Mouse (Mus musculus) neural tube, embryonic 11.5 days (tissue): ENCODE data around the gene Tmem222. TPM values are rescaled to one million over a fixed set of nuclear protein-coding genes. Genes with fewer than 3 reads are reported as not detected.

Source experiments
- ATAC-seq: fragments of 200-750 bp; cut with Nextera tagmentation; 2 replicates; pipeline ENCODE4 v1.8.0; 2017; ENCODE audit warnings: moderate number of reproducible peaks, mild to moderate bottlenecking, moderate TSS enrichment, moderate library complexity; ENCODE audit not compliant: insufficient read depth, low FRiP score, low TSS enrichment
- DNase-seq: peaks from one replicate; pipeline ENCODE4 v3.0.0-alpha.2; 2015; ENCODE audit warnings: low spot score
- H3K27ac ChIP-seq: fragments of 300-500 bp; sonication (generic); 2 replicates; pipeline ENCODE4 v1.5.1; 2014; ENCODE audit warnings: low read depth, mild to moderate bottlenecking, low read length
- H3K27me3 ChIP-seq: fragments of 300-500 bp; sonication (generic); 2 replicates; pipeline ENCODE4 v1.6.1; 2014; ENCODE audit warnings: mild to moderate bottlenecking, low read length, mixed read lengths; ENCODE audit not compliant: control insufficient read depth, insufficient read depth
- H3K36me3 ChIP-seq: fragments of 300-500 bp; sonication (generic); 2 replicates; pipeline ENCODE4 v1.6.1; 2014; ENCODE audit warnings: mild to moderate bottlenecking, low read length, moderate library complexity, mixed read lengths; ENCODE audit not compliant: control insufficient read depth, insufficient read depth
- H3K4me1 ChIP-seq: fragments of 300-500 bp; sonication (generic); 2 replicates; pipeline ENCODE4 v1.6.1; 2014; ENCODE audit warnings: low read length, mixed read lengths; ENCODE audit not compliant: control insufficient read depth, insufficient read depth
- H3K4me2 ChIP-seq: fragments of 300-500 bp; sonication (generic); 2 replicates; pipeline ENCODE4 v1.6.1; 2014; ENCODE audit warnings: low read depth, mild to moderate bottlenecking, moderate library complexity
- H3K4me3 ChIP-seq: fragments of 300-500 bp; sonication (generic); 2 replicates; pipeline ENCODE4 v1.5.1; 2014; ENCODE audit warnings: low read depth, low read length
- H3K9ac ChIP-seq: fragments of 300-500 bp; sonication (generic); 2 replicates; pipeline ENCODE4 v1.6.1; 2014; ENCODE audit warnings: mild to moderate bottlenecking, low read length
- H3K9me3 ChIP-seq: fragments of 300-500 bp; sonication (generic); 2 replicates; pipeline ENCODE4 v1.6.1; 2016; ENCODE audit warnings: low read length; ENCODE audit not compliant: control insufficient read depth
- WGBS: fragments of 180-500 bp; shearing (Covaris S2); extraction: QIAGEN DNeasy Blood & Tissue Kit; methylation state at CpG from one replicate; pipeline ENCODE4 v1.1.7; 2014; 5-methylcytosine and 5-hydroxymethylcytosine counted together
- polyA plus RNA-seq: library from polyadenylated mRNA; unstranded; fragments of >200 nt; fragmentation: Nextera tagmentation; extraction: Ambion mirVana; gene quantifications from 2 replicates; pipeline ENCODE4 v1.2.1, GENCODE M21; 2014

Gene Tmem222
- polyA plus RNA-seq, 1 experiment from 2014 or later, result 91.0 TPM

DNA sequence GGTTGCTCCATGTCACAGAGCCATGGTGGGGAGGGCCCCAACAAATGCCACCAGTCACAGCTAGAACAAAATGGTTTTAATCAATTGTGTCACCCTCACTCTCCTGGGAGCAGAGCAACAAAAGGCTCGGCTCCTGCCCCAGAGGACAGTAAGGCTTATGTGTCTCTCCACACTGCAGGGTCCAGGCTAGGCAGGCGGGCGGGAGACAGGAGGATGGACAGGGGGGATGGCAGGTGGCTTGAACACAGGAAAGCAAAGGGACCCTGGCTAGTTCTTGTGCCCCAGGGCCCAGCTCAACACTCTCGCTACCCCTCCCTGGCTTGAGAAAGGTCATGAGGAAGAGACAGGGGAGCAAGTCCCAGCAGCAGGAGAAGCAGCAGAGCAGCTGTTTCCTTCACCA, 14.8 kb upstream of the Tmem222 start:
- no peaks in the 10 kb centered on the region; the same call in 1 of the 2 replicates for H3K36me3 ChIP-seq
- no peak overlapping the region for H3K4me2 ChIP-seq
- H3K9me3 ChIP-seq, result no peaks in the 10 kb centered on the region
- peaks cover 23% of the 10 kb centered on the region for H3K4me1 ChIP-seq
- ATAC-seq (no peak), DNase-seq (no peak)
- H3K9ac ChIP-seq, result no peak overlapping the region
- 36% methylated on average over 4 of the region's 4 CpGs for WGBS
- no peaks in the 10 kb centered on the region for H3K27me3 ChIP-seq
- H3K27ac ChIP-seq, result peak overlapping the region; percentile 50; the same call in 1 of the 2 replicates
- H3K4me3 ChIP-seq, result no peak overlapping the region

DNA sequence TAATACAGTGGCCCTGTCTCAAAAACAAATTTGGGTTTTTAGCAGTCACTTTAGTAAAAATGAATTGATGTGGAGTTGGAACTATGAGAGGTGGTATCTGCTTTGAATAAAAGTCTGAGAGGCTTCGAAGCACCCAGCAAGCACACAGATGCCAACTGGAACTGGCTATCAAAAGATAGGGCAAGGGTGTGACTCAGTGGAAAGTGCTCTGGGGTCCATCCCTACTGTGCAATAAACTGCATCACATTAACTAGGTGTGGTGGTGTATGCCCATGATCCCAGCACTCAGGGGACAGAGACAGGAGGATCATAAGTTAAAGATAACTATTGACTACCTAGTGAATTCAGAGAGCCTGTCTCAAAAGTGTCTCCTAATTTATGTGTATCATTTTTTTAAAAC, 13.7 kb upstream of the Tmem222 start:
- 93% methylated on average over 1 of the region's 1 CpGs for WGBS
- DNase-seq (no peak), ATAC-seq (no peak)
- Histone ChIP-seq H3K27me3 (no peaks in the 10 kb centered on the region), H3K36me3 (no peaks in the 10 kb centered on the region), H3K27ac (no peak overlapping the region), H3K9ac (no peak overlapping the region), H3K9me3 (no peaks in the 10 kb centered on the region), H3K4me1 (peaks cover 23% of the 10 kb centered on the region), H3K4me2 (no peak overlapping the region), H3K4me3 (no peak overlapping the region)

DNA sequence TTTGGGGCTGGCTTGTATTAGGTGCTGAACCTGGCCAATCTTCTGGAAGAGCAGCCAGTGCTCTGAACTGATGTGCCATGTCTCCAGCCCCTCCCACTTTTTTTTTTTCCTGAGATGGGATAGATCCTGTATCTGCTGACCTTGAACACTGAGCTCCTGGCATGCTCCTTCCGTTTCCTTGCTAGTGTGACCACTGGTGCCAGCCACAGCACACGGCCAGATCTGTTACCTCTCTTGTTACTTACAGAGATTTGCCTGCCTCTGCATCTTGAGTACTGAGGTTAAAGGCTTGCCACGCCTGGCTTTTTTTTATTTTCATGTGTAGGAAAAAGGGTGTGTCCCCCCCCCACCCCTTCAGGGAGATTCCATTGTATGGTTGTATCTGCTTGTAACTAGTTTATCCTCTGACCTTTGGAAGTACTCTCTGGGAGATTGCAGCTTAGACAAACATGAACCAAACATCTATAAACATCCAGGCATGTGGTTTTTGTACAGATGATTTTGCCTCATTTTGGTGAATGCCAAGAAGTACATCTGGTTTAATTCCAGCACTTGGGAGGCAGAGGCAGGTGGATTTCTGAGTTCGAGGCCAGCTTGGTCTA, 9.0 kb upstream of the Tmem222 start:
- no peak for DNase-seq
- Histone ChIP-seq H3K36me3 (no peaks in the 10 kb centered on the region), H3K4me3 (no peak overlapping the region), H3K27ac (no peak overlapping the region), H3K4me2 (no peak overlapping the region), H3K9me3 (no peaks in the 10 kb centered on the region), H3K27me3 (no peaks in the 10 kb centered on the region), H3K4me1 (peaks cover 8% of the 10 kb centered on the region), H3K9ac (no peak overlapping the region)
- no peak for ATAC-seq
- 76% methylated on average over 4 of the region's 4 CpGs for WGBS

DNA sequence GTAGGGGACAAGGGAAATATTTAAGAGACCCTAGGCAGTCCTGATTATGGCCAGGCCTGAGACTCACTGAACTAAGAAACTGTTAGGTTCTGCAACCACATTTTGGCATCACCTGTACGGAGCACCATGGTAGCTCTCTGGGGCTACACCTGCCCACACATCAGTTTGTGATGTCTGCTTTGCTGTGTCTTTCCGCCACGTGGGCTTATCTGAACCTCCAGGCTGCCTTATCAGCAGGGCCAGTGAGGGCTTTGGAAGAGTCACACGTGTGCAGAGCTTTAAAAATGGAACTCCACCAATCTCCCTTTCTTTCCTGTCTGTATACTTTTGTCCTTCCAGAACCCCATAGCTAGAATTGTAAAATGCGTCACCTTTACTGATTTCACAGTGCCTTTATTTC, 8.4 kb upstream of the Tmem222 start:
- Histone ChIP-seq H3K9me3 (no peaks in the 10 kb centered on the region), H3K27ac (no peak overlapping the region), H3K36me3 (no peaks in the 10 kb centered on the region), H3K4me2 (no peak overlapping the region), H3K27me3 (no peaks in the 10 kb centered on the region), H3K9ac (no peak overlapping the region), H3K4me1 (peaks cover 8% of the 10 kb centered on the region), H3K4me3 (no peak overlapping the region)
- WGBS, result 88% methylated on average over 5 of the region's 5 CpGs
- ATAC-seq (no peak), DNase-seq (no peak)

DNA sequence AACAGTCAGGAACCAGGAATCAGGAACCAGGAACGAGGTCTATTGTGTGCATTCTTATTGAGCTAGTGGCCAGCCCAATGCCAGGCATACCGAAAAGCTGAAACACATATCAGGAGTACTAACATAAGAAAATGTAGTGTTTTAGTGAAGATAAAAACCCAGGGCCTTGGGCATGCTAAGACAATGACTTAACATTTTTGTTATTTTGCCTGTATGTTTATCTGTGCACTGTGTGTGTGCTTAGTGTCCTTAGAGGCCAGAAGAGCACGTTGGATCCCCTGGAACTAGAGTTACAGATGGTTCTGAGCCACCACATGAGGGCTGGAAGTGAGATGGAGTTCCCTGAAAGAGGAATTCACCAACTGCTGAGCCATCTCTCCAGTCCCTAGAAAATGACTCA, 7.7 kb upstream of the Tmem222 start:
- no peaks in the 10 kb centered on the region for H3K36me3 ChIP-seq
- no peaks in the 10 kb centered on the region for H3K27me3 ChIP-seq
- WGBS, result 83% methylated on average over 3 of the region's 3 CpGs
- H3K4me1 ChIP-seq, result peaks cover 8% of the 10 kb centered on the region
- no peak overlapping the region for H3K9ac ChIP-seq
- no peaks in the 10 kb centered on the region for H3K9me3 ChIP-seq
- DNase-seq, result no peak
- H3K4me3 ChIP-seq, result no peak overlapping the region
- H3K27ac ChIP-seq, result no peak overlapping the region
- no peak overlapping the region for H3K4me2 ChIP-seq
- ATAC-seq, result no peak

DNA sequence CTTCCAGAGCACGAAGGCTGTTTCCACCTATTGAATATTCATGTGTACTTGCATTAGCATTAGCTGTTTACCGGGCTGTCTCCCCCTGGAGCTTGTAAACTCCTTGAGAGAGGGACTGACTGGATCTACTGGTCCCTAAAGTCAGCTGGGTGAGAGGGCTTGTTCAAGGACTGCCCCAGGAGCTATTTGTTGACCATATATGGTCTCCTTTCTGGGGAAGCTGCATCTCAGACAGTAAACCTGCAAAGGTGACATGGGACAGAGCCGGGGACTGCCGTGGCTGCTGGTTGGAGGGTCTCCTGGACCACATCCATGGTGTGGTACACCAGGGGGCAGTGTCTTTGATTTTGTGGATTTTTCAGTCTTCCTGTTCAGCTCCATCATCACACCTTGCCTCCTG, 5.1 kb upstream of the Tmem222 start:
- H3K9ac ChIP-seq, result no peak overlapping the region
- no peak overlapping the region for H3K4me3 ChIP-seq
- DNase-seq, result no peak
- no peak for ATAC-seq
- no peaks in the 10 kb centered on the region for H3K36me3 ChIP-seq
- H3K27ac ChIP-seq, result peak overlapping the region; percentile 79; the same call in 1 of the 2 replicates
- H3K4me1 ChIP-seq, result peaks cover 8% of the 10 kb centered on the region
- H3K9me3 ChIP-seq, result no peaks in the 10 kb centered on the region
- no peak overlapping the region for H3K4me2 ChIP-seq
- H3K27me3 ChIP-seq, result no peaks in the 10 kb centered on the region
- 21% methylated on average over 4 of the region's 4 CpGs for WGBS

DNA sequence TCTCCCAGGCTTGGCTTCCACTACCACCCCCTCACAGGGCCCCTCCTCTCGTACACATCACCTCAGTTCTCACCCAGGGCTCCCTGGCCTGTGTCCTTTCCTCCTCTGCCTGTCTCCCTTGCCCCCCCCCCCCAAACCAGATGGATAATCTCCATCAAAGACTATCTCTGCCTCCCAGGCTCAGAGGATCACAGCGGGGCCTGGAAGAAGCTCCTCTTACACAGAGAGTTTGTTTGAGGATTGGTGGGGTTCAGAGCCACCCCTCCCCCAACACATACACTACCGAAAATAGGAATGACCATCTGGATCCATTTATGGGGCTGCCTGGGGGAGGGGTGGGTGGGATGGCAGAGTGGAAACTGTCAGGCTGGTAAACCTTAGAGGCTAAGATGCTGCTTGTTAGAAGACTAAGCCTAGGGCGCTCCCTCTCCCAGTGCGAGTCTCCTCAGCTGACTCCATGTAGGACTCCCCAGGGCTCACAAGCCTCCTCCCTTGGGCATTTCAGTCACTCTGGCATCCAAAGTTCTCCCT, 4.4 kb upstream of the Tmem222 start:
- Histone ChIP-seq H3K27me3 (no peaks in the 10 kb centered on the region), H3K9ac (peak overlapping the region; percentile 18; the same call in 1 of the 2 replicates), H3K4me1 (peaks cover 8% of the 10 kb centered on the region), H3K4me3 (no peak overlapping the region), H3K9me3 (no peaks in the 10 kb centered on the region), H3K4me2 (peak overlapping the region; percentile 12; the same call in 1 of the 2 replicates), H3K36me3 (no peaks in the 10 kb centered on the region), H3K27ac (peak overlapping the region; percentile 79)
- WGBS, result 24% methylated on average over 5 of the region's 5 CpGs
- ATAC-seq (no peak), DNase-seq (peak; percentile 64)

DNA sequence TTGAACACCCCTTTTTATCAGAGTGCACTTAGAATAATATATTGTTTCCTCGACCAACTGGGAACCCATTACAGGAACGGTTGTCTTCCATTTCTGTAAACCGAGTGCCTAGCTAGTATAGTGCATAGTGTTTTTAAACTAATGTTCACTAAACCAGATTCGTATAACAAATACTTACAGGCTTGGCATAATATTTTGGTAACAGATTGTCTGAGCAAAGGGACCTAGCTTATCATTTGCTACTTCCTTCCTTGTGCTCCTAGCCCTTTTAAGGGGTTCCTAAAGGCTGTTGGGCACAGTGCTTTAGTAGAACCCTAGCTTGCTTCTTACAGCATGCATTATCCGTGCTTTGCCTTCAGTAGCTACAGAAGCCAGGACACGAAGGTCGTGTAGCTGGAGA, 3.9 kb upstream of the Tmem222 start:
- Histone ChIP-seq H3K36me3 (no peaks in the 10 kb centered on the region), H3K4me3 (no peak overlapping the region), H3K4me2 (peak overlapping the region; percentile 16; the same call in 1 of the 2 replicates), H3K4me1 (peaks cover 8% of the 10 kb centered on the region), H3K9ac (peak overlapping the region; percentile 18; the same call in 1 of the 2 replicates), H3K27ac (peak overlapping the region; percentile 79), H3K9me3 (no peaks in the 10 kb centered on the region), H3K27me3 (no peaks in the 10 kb centered on the region)
- ATAC-seq (no peak), DNase-seq (no peak)
- 46% methylated on average over 7 of the region's 7 CpGs for WGBS

DNA sequence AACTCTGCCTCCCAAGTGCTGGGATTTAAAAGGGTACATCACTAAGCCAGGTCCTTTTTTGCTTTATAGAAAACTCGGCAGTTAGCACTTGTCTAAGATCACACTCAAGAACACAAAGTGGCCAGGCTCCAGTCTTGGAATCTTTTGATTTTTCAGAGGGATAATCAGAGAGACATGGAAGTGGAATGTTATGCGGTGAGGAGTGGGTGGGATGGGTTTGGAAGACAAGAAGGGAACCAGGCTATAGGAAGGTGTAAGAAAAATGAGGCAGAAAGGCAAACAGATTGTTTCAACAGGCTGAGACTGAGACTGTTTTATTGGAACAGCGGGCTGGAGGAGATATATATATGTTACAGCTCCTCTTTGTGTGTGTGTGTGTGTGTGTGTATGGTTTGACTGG, 890 bp upstream of the Tmem222 start:
- peaks cover 12% of the 10 kb centered on the region for H3K4me1 ChIP-seq
- peak overlapping the region; percentile 89 for H3K27ac ChIP-seq
- H3K36me3 ChIP-seq, result no peaks in the 10 kb centered on the region
- WGBS, result 93% methylated on average over 3 of the region's 3 CpGs
- H3K4me3 ChIP-seq, result no peak overlapping the region
- ATAC-seq, result no peak
- H3K9me3 ChIP-seq, result no peaks in the 10 kb centered on the region
- H3K27me3 ChIP-seq, result no peaks in the 10 kb centered on the region
- peak overlapping the region; percentile 56; the same call in 1 of the 2 replicates for H3K4me2 ChIP-seq
- peak overlapping the region; percentile 85 for H3K9ac ChIP-seq
- DNase-seq, result no peak
